Comparison of ENCODE assay signal across 11 mouse cellular contexts in genomic region chr5:140149298-140149697, GRCm38 (mm10).
DNase-seq lines count a peak whose midpoint lies in the region; ATAC-seq lines count a peak whose summit lies in the region.
"Had no signal": no experiment of that assay in that cellular context is flagged by ENCODE, and none has a peak within 500 bp of the region (broad histone marks: within the 10 kb centered on the region; RNA-seq: fewer than 3 reads in every experiment).

No protein-coding gene starts in this region.

- H3K4me1 ChIP-seq in forebrain, embryonic 12.5 days, result peaks cover 16% of the 10 kb centered on the region

- H3K9ac ChIP-seq in forebrain, embryonic 12.5 days, result no peak overlapping the region

- no peaks in the 10 kb centered on the region for H3K9me3 ChIP-seq in forebrain, embryonic 12.5 days

- intact Hi-C loops in left cerebral cortex, postnatal 36 days (cut with DNase I), result loop anchor here (10.0 kb wide), 1 partner anchor 314 kb away; no protein-coding TSS in a partner anchor
- intact Hi-C loops in heart, postnatal 10 days (cut with DNase I), result no loop called here

- whole genome bisulfite sequencing in forebrain, embryonic 12.5 days, result 79% methylated on average over 4 of the region's 4 CpGs

- no peak overlapping the region for H3K4me2 ChIP-seq in forebrain, embryonic 12.5 days

- no peaks in the 10 kb centered on the region for H3K27me3 ChIP-seq in forebrain, embryonic 12.5 days

- no peaks in the 10 kb centered on the region for H3K36me3 ChIP-seq in forebrain, embryonic 12.5 days (replicated peaks)

- H3K4me3 ChIP-seq in forebrain, embryonic 12.5 days (replicated peaks), result no peak overlapping the region

- DNase-seq in ovary, adult 18-20 months (ENCODE audit: low spot score), result peak; percentile 25
- DNase-seq in ovary, postnatal 36 days (ENCODE audit: low spot score), result no peak
- DNase-seq in NIH3T3 (ENCODE audit: low read depth), result peak; percentile 71
- DNase-seq in left cerebral cortex, postnatal 36 days (ENCODE audit: low spot score in 2 of 2), result peak; percentile 28 to 56
- DNase-seq in right cerebral cortex, postnatal 14 days, result peak; percentile 35
- no peak for DNase-seq in heart, postnatal 10 days
- no peak for DNase-seq in urinary bladder, postnatal 25 days (ENCODE audit: low spot score)
- DNase-seq: gastrocnemius, postnatal 36 days; kidney, postnatal 10 days had no signal

- no peak overlapping the region for H3K27ac ChIP-seq in forebrain, embryonic 12.5 days
- H3K27ac ChIP-seq: macrophage had no signal

- no peak for ATAC-seq in forebrain, embryonic 12.5 days (ENCODE audit: low FRiP score)

Comparison
In these comparisons a context has a peak if more than half of its experiments do, and no peak if none do; other contexts are left out.
1. DNase-seq: peak in ovary, adult 18-20 months (single experiment), NIH3T3 (single experiment), left cerebral cortex, postnatal 36 days (2 of 2) and right cerebral cortex, postnatal 14 days (single experiment); none in ovary, postnatal 36 days (single experiment), heart, postnatal 10 days (0 of 2) and urinary bladder, postnatal 25 days (single experiment).